Mouse (Mus musculus) kidney, adult 2 months (tissue): ENCODE measurements around the gene Cyp2d9. TPM values are rescaled to one million over a fixed set of nuclear protein-coding genes. Genes with fewer than 3 reads are reported as not detected.
A peak's percentile ranks its signal among the peaks of the same experiment; 100 is the strongest.

Experiments used
- DNase-seq: peaks from one replicate; pipeline ENCODE4 v3.0.0; 2021
- H3K27ac ChIP-seq: fragments of 200-500 bp; 2 replicates; pipeline ENCODE4 v1.5.1; 2012; ENCODE audit warnings: low read depth, low read length, control low read depth, inconsistent platforms; ENCODE audit not compliant: insufficient read depth
- H3K27me3 ChIP-seq: fragments of 200-500 bp; replicated peaks from 2 replicates; pipeline ENCODE4 v1.6.1; 2012; ENCODE audit warnings: mild to moderate bottlenecking, moderate library complexity, low read length, inconsistent platforms; ENCODE audit not compliant: control insufficient read depth, insufficient read depth
- H3K36me3 ChIP-seq: fragments of 200-500 bp; 2 replicates; pipeline ENCODE4 v1.6.1; 2012; ENCODE audit warnings: mild to moderate bottlenecking, moderate library complexity, low read length, inconsistent platforms; ENCODE audit not compliant: control insufficient read depth, insufficient read depth
- H3K4me1 ChIP-seq: fragments of 200-500 bp; 2 replicates; pipeline ENCODE4 v1.6.1; 2011; ENCODE audit warnings: low read length; ENCODE audit not compliant: control insufficient read depth, insufficient read depth
- H3K4me3 ChIP-seq: fragments of 200-500 bp; 2 replicates; pipeline ENCODE4 v1.5.1; 2011; ENCODE audit warnings: mild to moderate bottlenecking, low read depth, low read length, control low read depth; ENCODE audit not compliant: insufficient read depth
- CTCF ChIP-seq: fragments of 200-500 bp; conservative IDR thresholded peaks from 2 replicates; pipeline ENCODE4 v1.5.1; 2011; ENCODE audit warnings: low read depth, mild to moderate bottlenecking, control low read depth, low read length, moderate library complexity, mixed read lengths; ENCODE audit not compliant: insufficient read depth, insufficient read length
- POLR2A ChIP-seq: fragments of 200-500 bp; IDR thresholded peaks from one replicate; pipeline ENCODE4 v1.6.1; 2011; ENCODE audit warnings: low read depth, low read length, control low read depth
- WGBS: fragments of 180-500 bp; shearing (Covaris S2); methylation state at CpG from one replicate; pipeline ENCODE4 v1.1.7; 2018; 5-methylcytosine and 5-hydroxymethylcytosine counted together
- polyA plus RNA-seq: library from polyadenylated mRNA; depleted of rRNA; stranded (reverse); fragments of >200 nt; gene quantifications from 2 replicates; pipeline ENCODE4 v1.2.3, GENCODE M21; 2012

Cyp2d9 gene
- polyA plus RNA-seq, 1 experiment: 29.6 TPM

DNA sequence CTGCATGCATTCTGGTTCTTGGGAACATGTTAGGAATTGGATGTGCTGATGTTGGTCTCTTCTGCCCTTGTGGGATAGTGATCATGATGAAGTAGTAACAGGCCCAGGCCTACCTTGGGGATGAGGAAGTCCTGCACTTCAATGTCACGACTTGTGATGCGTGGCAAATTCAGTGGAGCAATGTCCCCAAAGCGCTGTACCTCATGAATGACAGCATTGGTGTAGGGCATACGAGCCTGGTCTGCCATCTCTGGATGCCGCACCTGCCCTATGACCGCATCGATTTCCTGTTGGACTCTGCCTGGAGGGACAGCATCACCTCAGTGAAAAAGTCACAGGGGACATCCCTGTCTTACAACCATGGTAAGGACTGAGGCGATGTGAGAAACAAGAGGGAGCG is 29.6 kb upstream of the Cyp2d9 start:
- no peak for TF ChIP-seq CTCF
- TF ChIP-seq POLR2A: no peak
- 93% methylated on average over 9 of the region's 9 CpGs for WGBS
- Histone ChIP-seq H3K27me3 (no peaks in the 10 kb centered on the region), H3K4me1 (no peaks in the 10 kb centered on the region), H3K36me3 (no peaks in the 10 kb centered on the region), H3K27ac (no peak overlapping the region), H3K4me3 (no peak overlapping the region)
- DNase-seq: no peak

DNA sequence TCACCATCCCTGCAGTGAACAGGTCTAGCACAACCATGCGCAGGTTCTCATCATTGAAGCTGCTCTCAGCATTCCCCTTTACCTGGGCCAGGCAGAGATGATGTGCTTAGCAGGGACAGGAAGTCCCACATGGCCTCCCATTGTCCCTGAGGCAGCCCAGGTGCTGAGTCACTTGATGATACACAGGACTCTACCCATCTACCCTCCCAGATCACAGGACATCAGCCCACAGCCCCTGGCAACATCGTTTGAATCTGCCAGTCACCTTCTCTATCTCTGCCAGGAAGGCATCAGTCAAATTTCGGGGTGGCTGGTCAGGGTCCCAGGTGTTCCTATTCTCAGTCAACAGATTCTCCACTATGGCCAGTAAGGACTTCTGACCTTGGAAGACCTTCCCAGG is 29.1 kb upstream of the Cyp2d9 start:
- DNase-seq: no peak
- no peaks in the 10 kb centered on the region for H3K27me3 ChIP-seq
- H3K4me1 ChIP-seq: no peaks in the 10 kb centered on the region
- no peak overlapping the region for H3K4me3 ChIP-seq
- WGBS: 92% methylated on average over 3 of the region's 3 CpGs
- H3K36me3 ChIP-seq: no peaks in the 10 kb centered on the region
- TF ChIP-seq CTCF: no peak
- TF ChIP-seq POLR2A: no peak
- H3K27ac ChIP-seq: no peak overlapping the region

DNA sequence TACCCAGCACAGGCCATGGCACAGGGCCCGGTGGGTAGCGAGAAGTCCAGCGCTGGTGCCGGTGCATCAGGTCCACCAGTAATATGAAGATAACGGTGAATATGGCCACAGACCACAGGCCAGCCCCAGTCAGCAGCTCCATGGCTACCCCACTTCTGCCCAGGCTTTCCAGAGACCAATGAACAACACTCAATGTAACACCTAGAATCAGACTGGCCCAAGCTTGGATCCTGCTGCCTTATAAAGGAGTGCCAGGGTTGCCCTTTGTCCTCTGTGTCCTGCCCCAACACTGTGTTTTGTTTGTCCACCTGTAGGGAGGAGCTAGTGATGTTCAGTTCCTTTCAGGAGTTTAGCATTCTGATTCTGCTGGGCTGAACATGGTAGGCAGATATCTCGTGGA is 26.3 kb upstream of the Cyp2d9 start, which contains the start of gene Cyp2d10:
Cyp2d10 (minus strand) TSS at position 215 of the 400 bp plus-strand sequence.
- no peaks in the 10 kb centered on the region for H3K4me1 ChIP-seq
- no peak within 1 kb of the TSS for H3K4me3 ChIP-seq
- no peaks in the 10 kb centered on the region for H3K27me3 ChIP-seq
- H3K27ac ChIP-seq: no peak within 1 kb of the TSS
- no peaks in the 10 kb centered on the region for H3K36me3 ChIP-seq
- no peak for DNase-seq
- TF ChIP-seq CTCF: no peak; the same call in 1 of the 2 replicates
- no peak for TF ChIP-seq POLR2A
- 95% methylated on average over 6 of the region's 6 CpGs for WGBS

DNA sequence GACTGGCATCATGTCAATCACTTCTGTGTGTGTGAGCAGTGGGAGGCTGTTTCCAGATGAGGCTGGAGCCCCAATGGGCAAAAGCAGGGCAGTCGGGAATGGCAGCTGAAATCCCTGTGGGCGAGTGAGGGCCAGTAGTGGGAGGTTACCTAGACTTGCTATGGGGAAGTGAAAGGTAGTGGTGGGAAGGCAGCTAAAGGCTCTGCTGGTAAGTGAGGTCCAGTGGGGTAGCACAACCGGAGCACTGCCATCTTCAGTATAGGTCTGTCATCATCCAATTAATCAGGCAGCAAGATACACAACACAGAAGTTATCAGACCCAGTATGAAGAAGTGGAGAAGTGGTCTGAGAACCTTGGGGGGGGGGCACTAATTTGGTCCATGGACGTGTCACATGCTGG is 25.7 kb upstream of the Cyp2d9 start:
- WGBS: 82% methylated on average over 4 of the region's 4 CpGs
- H3K36me3 ChIP-seq: no peaks in the 10 kb centered on the region

DNA sequence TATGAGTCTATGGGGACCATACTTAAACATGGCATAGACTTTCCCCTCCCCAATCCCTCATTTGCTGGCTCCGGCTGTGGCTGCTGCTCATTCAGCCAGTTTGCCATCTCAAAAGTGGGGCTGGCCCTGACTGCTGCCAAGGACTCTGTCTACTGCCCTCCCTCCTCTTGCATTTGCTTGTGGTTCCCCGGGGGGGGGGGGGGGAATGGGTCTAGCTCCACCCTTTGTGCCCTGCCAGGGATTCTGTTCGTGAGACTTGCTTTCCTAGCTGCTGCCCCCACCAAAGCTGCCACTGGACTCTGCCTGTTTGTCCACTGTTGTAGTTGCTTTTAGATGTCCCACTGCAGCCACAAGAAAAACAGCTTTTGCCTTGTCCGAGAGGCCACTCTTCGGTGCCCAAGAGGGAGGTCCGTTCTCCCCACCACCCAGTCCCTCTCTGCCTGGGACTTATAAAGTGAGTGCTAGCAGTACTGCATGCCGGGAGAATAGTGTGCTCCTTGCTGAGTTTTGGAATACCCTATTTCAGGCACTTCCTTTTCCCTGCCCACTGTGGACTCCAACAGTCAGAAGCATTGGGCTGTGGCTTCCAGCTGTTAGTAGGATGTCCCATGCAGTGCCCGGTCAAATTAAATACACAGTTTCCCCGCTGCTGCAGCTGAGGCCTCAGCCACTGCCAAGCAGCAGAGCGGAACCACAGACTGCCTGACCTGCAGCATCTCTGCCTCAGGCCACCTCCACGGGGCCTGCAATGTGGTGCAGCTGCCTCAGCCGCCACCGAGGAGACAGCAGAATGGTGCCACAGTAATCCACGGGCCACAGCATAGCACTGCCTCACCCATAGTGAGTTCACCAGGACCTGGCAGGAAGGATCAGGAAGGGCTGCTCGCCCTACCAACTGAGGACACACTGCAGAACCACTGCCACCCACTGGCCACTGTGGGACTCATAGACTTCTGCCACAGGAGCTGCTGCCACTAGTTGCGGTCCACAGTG is 16.1 kb upstream of the Cyp2d9 start:
- peak; percentile 94 for DNase-seq

More for the DNA sequence above, 25.7 kb upstream of the Cyp2d9 start:
- DNase-seq: no peak
- H3K27ac ChIP-seq: no peak overlapping the region
- H3K27me3 ChIP-seq: no peaks in the 10 kb centered on the region
- H3K4me1 ChIP-seq: no peaks in the 10 kb centered on the region
- no peak for TF ChIP-seq POLR2A
- TF ChIP-seq CTCF: no peak
- H3K4me3 ChIP-seq: no peak overlapping the region

DNA sequence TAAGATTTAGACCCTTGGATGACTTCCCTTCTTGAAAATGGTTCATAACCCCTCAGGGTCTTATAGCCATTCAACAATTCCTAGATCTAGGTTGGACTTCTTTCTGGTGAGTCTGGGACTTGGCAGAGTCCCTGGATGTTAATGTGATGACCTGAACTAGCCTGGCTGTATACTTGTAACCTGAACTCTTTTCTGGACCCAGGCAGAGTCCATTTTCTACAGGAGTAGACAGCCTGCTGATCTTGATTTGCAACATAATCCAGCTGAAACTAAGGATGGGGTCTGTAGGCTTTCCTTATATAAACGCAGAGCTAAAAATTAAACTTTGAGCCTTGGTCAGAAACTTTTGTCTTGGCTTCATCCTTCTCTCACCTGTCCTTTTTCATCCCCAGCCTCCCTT is 14.6 kb upstream of the Cyp2d9 start:
- H3K27ac ChIP-seq: no peak overlapping the region
- H3K4me3 ChIP-seq: no peak overlapping the region
- peak; percentile 28 for DNase-seq
- WGBS: 42% methylated on average over 1 of the region's 1 CpGs
- TF ChIP-seq POLR2A (no peak), CTCF (no peak)
- H3K27me3 ChIP-seq: no peaks in the 10 kb centered on the region
- H3K36me3 ChIP-seq: no peaks in the 10 kb centered on the region
- no peaks in the 10 kb centered on the region for H3K4me1 ChIP-seq

More for the DNA sequence above, 16.1 kb upstream of the Cyp2d9 start:
- peak; percentile 98 for TF ChIP-seq CTCF
- no peak for TF ChIP-seq POLR2A
- Histone ChIP-seq H3K36me3 (no peaks in the 10 kb centered on the region), H3K4me3 (peak overlapping the region; percentile 23; the same call in 1 of the 2 replicates), H3K27ac (peak overlapping the region; percentile 33; the same call in 1 of the 2 replicates), H3K4me1 (no peaks in the 10 kb centered on the region), H3K27me3 (no peaks in the 10 kb centered on the region)
- 20% methylated on average over 16 of the region's 16 CpGs for WGBS

DNA sequence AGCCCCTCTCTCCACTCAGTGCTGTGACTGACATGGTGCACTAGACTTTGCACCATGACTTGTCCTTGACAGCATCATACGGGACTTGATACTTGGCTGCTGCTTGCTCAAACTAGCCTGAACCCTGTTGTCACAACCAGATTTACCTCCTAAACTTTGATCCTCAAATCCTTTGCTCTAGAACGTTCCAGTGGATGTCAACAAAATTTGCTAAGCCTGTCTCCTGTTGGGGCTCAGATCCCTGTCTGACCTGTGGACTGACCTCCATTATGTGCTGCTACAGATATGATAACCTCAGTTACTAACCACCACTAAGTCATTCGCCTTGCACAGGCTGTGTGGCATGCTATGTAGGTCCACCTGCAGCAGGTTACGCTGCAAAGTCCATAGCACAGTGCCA is 10.3 kb upstream of the Cyp2d9 start:
- DNase-seq: no peak
- H3K4me3 ChIP-seq: no peak overlapping the region
- TF ChIP-seq POLR2A (no peak), CTCF (no peak)
- H3K27ac ChIP-seq: no peak overlapping the region
- 72% methylated on average over 4 of the region's 4 CpGs for WGBS
- no peaks in the 10 kb centered on the region for H3K27me3 ChIP-seq
- no peaks in the 10 kb centered on the region for H3K36me3 ChIP-seq
- H3K4me1 ChIP-seq: no peaks in the 10 kb centered on the region
